8 mouse cellular contexts compared by ENCODE assay signal in genomic region chr16:96280719-96281605, GRCm38 (mm10). TPM values are rescaled to one million over a fixed set of nuclear protein-coding genes. Genes with fewer than 3 reads are reported as not detected.
DNase-seq lines count a peak whose midpoint lies in the region; ATAC-seq lines count a peak whose summit lies in the region.

No protein-coding gene starts in this region.

- peak overlapping the region; percentile 74 for H3K4me2 ChIP-seq in forebrain, embryonic 12.5 days
- H3K4me2 ChIP-seq in hindbrain, embryonic 12.5 days (replicated peaks): peak overlapping the region; percentile 89

- no peaks in the 10 kb centered on the region for H3K9me3 ChIP-seq in forebrain, embryonic 12.5 days
- no peaks in the 10 kb centered on the region for H3K9me3 ChIP-seq in hindbrain, embryonic 12.5 days (replicated peaks)

- peaks cover 24% of the 10 kb centered on the region for H3K4me1 ChIP-seq in forebrain, embryonic 12.5 days
- H3K4me1 ChIP-seq in hindbrain, embryonic 12.5 days: peaks cover 16% of the 10 kb centered on the region

- H3K27me3 ChIP-seq in forebrain, embryonic 12.5 days: peaks cover 50% of the 10 kb centered on the region
- H3K27me3 ChIP-seq in hindbrain, embryonic 12.5 days: peaks cover 28% of the 10 kb centered on the region

- peak; percentile 91 for ATAC-seq in cerebellum, adult (ENCODE audit: insufficient number of reproducible peaks, low FRiP score, low TSS enrichment)
- ATAC-seq in forebrain, embryonic 12.5 days (ENCODE audit: low FRiP score): peak; percentile 75
- ATAC-seq in hindbrain, embryonic 12.5 days (ENCODE audit: low FRiP score): peak; percentile 75

- no peaks in the 10 kb centered on the region for H3K36me3 ChIP-seq in forebrain, embryonic 12.5 days (replicated peaks)
- no peaks in the 10 kb centered on the region for H3K36me3 ChIP-seq in hindbrain, embryonic 12.5 days

- no peak overlapping the region for H3K27ac ChIP-seq in forebrain, embryonic 12.5 days
- H3K27ac ChIP-seq in hindbrain, embryonic 12.5 days: no peak overlapping the region

- H3K9ac ChIP-seq in forebrain, embryonic 12.5 days: peak overlapping the region; percentile 43
- H3K9ac ChIP-seq in hindbrain, embryonic 12.5 days: peak overlapping the region; percentile 69

- whole genome bisulfite sequencing in forebrain, embryonic 12.5 days: 2% methylated on average over 38 of the region's 38 CpGs
- WGBS in hindbrain, embryonic 12.5 days: 2% methylated on average over 38 of the region's 38 CpGs

- H3K4me3 ChIP-seq in forebrain, embryonic 12.5 days (replicated peaks): peak overlapping the region; percentile 43
- H3K4me3 ChIP-seq in hindbrain, embryonic 12.5 days: peak overlapping the region; percentile 50

- peak; percentile 87 for DNase-seq in MN1 (ENCODE audit: low spot score)
- peak; percentile 60 for DNase-seq in layer of hippocampus, postnatal 10 days (ENCODE audit: low spot score in 2 of 2)
- peak; percentile 78 for DNase-seq in mesoderm, embryonic 11.5 days (ENCODE audit: low read depth, low spot score)
- DNase-seq in right cerebral cortex, postnatal 4 days: peak; percentile 49
- DNase-seq in adipocyte (ENCODE audit: low spot score): no peak

RNA-seq across cellular contexts. Expression of gene B3galt5, which starts 45.4 kb away (rescaled TPM):
- polyA plus RNA-seq in forebrain, embryonic 12.5 days (2016; fragmentation: Nextera tagmentation; extraction: Ambion mirVana): 0.73 and 0.82 TPM in 2 replicates
- polyA plus RNA-seq in hindbrain, embryonic 12.5 days (2016; fragmentation: Nextera tagmentation; extraction: Ambion mirVana): 1.2 and 1.7 TPM in 2 replicates
- total RNA-seq in layer of hippocampus, postnatal 10 days (2021): 10 to 100 TPM; 16.7 to 17.2 TPM
